Mouse (Mus musculus): ENCODE results near the gene Ahcyl2. TPM values are rescaled to one million over a fixed set of nuclear protein-coding genes. Genes with fewer than 3 reads are reported as not detected.
"Not testable (repeated sequence)": the region's sequence is repeated elsewhere in the genome, so short reads cannot be mapped to it uniquely, and the experiment has no call there.

Gene Ahcyl2
- polyA plus RNA-seq, 1 experiment from 2014 or later, result 14.9 TPM

DNA sequence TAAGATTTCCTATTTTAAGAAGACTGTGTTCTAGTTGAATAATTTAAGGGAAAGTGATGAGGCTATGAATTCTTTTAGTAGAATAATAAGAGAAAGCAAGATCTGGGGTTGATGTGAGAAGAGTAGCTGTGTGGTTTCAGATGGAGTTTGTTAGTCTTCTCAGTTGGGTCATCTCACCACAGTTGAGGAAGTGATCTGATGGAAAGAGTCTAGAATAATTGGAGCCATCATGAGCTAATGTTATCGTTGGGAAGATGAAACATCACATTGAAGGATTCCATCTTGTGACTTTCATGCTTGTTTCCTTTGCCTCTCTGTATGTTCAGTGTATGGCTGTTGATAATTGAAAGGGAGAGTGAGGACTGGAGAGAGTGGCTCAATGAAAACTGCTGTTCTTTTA, 35.2 kb downstream of the Ahcyl2 start:
- Histone ChIP-seq H3K4me3 (no peak overlapping the region), H3K9me3 (no peaks in the 10 kb centered on the region), H3K27ac (replicated peaks) (no peak overlapping the region), H3K4me1 (no peaks in the 10 kb centered on the region), H3K27me3 (replicated peaks; ENCODE audit: low read depth, poor library complexity, severe bottlenecking) (no peaks in the 10 kb centered on the region), H3K36me3 (replicated peaks) (no peaks in the 10 kb centered on the region)
- 83% methylated on average over 1 of the region's 1 CpGs for WGBS
- no peak for DNase-seq (ENCODE audit: low spot score)

DNA sequence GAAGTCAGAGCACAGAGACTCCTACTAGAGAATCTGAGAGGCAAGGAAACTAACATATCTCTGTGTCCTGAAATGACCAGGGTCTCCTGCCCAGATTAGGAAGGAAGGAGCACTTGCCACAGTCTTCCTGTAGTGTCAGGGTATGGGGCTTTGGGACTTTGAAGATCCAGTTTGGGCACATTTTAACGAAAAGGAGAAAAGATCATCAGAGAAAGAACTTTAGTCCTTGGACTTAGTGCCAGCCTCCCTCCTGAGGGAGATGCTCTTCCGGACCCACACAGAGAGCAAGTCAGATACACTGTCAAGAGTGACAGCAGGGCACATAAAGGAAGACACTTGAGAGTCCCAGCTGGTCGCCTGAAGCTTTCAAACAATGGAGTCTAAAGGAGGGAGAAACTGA, 36.2 kb downstream of the Ahcyl2 start:
- 61% methylated on average over 3 of the region's 3 CpGs for WGBS
- no peak overlapping the region for H3K4me3 ChIP-seq
- H3K27me3 ChIP-seq (replicated peaks; ENCODE audit: low read depth, poor library complexity, severe bottlenecking), result no peaks in the 10 kb centered on the region
- DNase-seq (ENCODE audit: low spot score), result no peak
- no peak overlapping the region for H3K27ac ChIP-seq (replicated peaks)
- no peaks in the 10 kb centered on the region for H3K4me1 ChIP-seq
- no peaks in the 10 kb centered on the region for H3K36me3 ChIP-seq (replicated peaks)
- H3K9me3 ChIP-seq, result no peaks in the 10 kb centered on the region

DNA sequence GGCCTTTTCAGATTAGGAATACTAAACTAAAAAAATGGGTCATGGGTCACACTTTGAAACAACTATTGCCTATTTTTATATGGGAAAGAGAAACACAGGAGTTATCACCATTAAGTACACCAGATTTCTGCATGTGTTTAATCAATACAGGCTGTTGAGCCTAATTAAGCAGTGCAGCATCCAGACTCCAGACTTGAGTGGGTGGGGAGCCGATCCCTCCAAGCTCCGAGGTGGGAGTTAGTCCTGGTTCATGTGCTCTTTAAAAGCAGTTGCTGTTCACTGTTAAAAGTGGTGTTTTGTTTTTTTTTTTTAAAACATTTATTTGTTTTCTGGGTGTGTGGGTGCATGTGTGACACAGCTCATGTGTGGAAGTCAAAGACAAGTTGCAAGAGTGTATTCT, 37.6 kb downstream of the Ahcyl2 start:
- DNase-seq (ENCODE audit: low spot score), result no peak
- no peak overlapping the region for H3K27ac ChIP-seq (replicated peaks)
- no peaks in the 10 kb centered on the region for H3K27me3 ChIP-seq (replicated peaks; ENCODE audit: low read depth, poor library complexity, severe bottlenecking)
- H3K9me3 ChIP-seq, result no peaks in the 10 kb centered on the region
- WGBS, result 68% methylated on average over 2 of the region's 2 CpGs
- no peaks in the 10 kb centered on the region for H3K4me1 ChIP-seq
- no peak overlapping the region for H3K4me3 ChIP-seq
- H3K36me3 ChIP-seq (replicated peaks), result no peaks in the 10 kb centered on the region

DNA sequence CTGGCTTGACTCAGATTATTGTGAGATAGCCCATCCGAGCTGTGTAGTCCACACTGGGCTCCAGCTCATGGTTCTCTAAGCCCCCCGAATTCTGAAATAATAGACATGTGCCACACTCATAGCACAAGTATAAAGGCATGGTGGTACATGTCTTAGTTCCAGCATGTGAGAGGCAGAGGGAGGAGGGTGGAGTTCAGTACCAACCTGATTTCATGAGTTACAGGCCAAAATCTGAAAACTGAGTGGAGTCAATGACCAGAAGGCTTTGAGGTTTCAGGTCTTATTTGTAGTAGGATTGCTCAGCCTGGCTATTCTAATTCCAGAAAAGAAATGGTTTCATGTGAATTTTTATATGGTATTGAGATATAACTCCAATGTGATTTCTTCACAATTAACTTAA, 44.3 kb downstream of the Ahcyl2 start:
- H3K27me3 ChIP-seq (replicated peaks; ENCODE audit: low read depth, poor library complexity, severe bottlenecking), result no peaks in the 10 kb centered on the region
- H3K36me3 ChIP-seq (replicated peaks), result no peaks in the 10 kb centered on the region
- H3K9me3 ChIP-seq, result no peaks in the 10 kb centered on the region
- peaks cover 17% of the 10 kb centered on the region for H3K4me1 ChIP-seq
- no peak overlapping the region for H3K4me3 ChIP-seq
- no peak overlapping the region for H3K27ac ChIP-seq (replicated peaks)
- DNase-seq (ENCODE audit: low spot score), result no peak
- WGBS, result 90% methylated on average over 2 of the region's 2 CpGs

DNA sequence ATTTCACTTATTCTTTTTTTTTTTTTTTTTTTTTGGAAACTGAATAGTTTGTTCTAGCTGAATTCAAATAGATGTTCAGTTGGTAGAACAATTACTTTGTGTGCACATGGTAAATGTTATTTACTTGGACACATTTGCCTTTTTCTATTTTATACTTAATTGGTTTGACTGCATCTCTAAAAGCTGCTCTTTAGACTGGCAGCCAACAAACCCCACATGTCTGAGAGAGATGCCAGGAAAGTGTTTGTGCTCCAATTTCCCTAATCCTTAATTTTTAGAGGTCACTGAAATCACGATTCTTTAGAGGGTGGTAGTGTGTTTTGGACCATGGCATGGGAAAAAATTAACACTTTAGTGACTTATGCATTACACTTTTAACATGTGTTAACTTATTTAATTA, 44.8 kb downstream of the Ahcyl2 start:
- peaks cover 17% of the 10 kb centered on the region for H3K4me1 ChIP-seq
- 58% methylated on average over 1 of the region's 1 CpGs for WGBS

DNA sequence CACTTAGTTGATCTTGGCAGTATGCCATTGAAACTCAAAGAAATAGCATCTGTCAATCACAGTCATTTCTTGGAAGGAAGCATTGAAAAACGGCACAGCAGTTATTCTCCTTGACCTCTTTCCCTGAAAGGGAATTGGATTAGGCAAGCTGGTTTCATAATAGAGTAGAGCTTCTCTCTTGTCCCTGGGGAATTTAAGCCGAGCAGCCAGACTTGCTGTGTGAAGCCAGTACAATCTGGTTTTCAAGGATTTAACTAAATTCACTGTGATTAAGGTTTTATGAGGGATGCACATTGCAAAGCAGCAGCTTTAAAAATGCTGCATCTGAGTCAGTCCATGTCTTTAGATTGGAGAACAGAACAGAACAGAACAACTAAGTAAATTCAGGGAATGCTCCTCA, 46.8 kb downstream of the Ahcyl2 start:
- DNase-seq (ENCODE audit: low spot score), result no peak
- no peaks in the 10 kb centered on the region for H3K27me3 ChIP-seq (replicated peaks; ENCODE audit: low read depth, poor library complexity, severe bottlenecking)
- no peaks in the 10 kb centered on the region for H3K36me3 ChIP-seq (replicated peaks)
- H3K9me3 ChIP-seq, result no peaks in the 10 kb centered on the region
- no peak overlapping the region for H3K4me3 ChIP-seq
- peaks cover 17% of the 10 kb centered on the region for H3K4me1 ChIP-seq
- 20% methylated on average over 2 of the region's 2 CpGs for WGBS
- no peak overlapping the region for H3K27ac ChIP-seq (replicated peaks)

More for the DNA sequence above, 44.8 kb downstream of the Ahcyl2 start:
- Histone ChIP-seq H3K36me3 (replicated peaks) (no peaks in the 10 kb centered on the region), H3K9me3 (no peaks in the 10 kb centered on the region), H3K4me3 (no peak overlapping the region), H3K27ac (replicated peaks) (no peak overlapping the region), H3K27me3 (replicated peaks; ENCODE audit: low read depth, poor library complexity, severe bottlenecking) (no peaks in the 10 kb centered on the region)
- DNase-seq (ENCODE audit: low spot score), result no peak

DNA sequence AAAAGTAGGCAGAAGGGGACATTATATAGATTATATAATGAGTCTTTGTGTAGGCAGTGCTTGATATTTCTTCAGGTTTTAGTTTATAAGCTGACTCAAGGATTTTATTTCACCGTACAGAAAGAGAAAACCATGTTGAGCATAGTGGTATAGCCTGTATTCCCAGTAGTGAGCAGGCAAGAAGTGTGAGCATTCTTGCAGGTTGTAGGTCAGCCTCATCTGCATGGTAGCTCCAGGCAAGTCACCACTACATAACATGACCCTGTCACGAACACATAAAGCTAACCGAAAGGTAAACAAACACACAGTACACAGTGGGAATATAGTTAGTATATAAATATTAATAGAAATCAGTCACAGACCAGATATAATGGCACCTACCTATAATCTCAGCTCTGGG, 47.2 kb downstream of the Ahcyl2 start:
- 72% methylated on average over 3 of the region's 3 CpGs for WGBS
- no peaks in the 10 kb centered on the region for H3K9me3 ChIP-seq
- no peaks in the 10 kb centered on the region for H3K36me3 ChIP-seq (replicated peaks)
- peaks cover 17% of the 10 kb centered on the region for H3K4me1 ChIP-seq
- H3K27me3 ChIP-seq (replicated peaks; ENCODE audit: low read depth, poor library complexity, severe bottlenecking), result no peaks in the 10 kb centered on the region
- DNase-seq (ENCODE audit: low spot score), result no peak
- no peak overlapping the region for H3K27ac ChIP-seq (replicated peaks)
- H3K4me3 ChIP-seq, result no peak overlapping the region

DNA sequence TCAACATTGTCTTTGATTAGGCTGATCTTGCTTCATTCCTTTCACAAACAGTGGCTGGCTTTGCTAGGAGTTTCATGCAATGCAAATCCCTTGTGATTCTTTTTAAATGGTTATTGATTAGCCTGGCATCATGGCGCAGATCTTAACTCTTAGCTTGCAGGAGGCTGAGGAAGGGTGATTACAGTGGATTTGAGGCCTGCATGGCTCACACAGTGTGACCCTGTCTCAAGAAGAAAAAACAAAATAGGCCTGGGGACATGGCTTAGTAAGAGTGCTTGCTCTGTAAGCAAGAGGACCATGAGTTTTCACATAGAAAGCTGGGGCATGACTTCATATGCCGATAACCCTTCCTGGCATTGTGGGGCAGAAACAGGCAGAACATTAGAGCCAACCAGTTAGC, 47.8 kb downstream of the Ahcyl2 start:
- 0 out of 2 replicates have a peak, but pooled peaks cover 3% of the 10 kb centered on the region for H3K36me3 ChIP-seq (replicated peaks)
- H3K27me3 ChIP-seq (replicated peaks; ENCODE audit: low read depth, poor library complexity, severe bottlenecking), result no peaks in the 10 kb centered on the region
- 93% methylated on average over 2 of the region's 2 CpGs for WGBS
- H3K4me3 ChIP-seq, result no peak overlapping the region
- peaks cover 17% of the 10 kb centered on the region for H3K4me1 ChIP-seq
- no peak for DNase-seq (ENCODE audit: low spot score)
- H3K9me3 ChIP-seq, result no peaks in the 10 kb centered on the region
- no peak overlapping the region for H3K27ac ChIP-seq (replicated peaks)

DNA sequence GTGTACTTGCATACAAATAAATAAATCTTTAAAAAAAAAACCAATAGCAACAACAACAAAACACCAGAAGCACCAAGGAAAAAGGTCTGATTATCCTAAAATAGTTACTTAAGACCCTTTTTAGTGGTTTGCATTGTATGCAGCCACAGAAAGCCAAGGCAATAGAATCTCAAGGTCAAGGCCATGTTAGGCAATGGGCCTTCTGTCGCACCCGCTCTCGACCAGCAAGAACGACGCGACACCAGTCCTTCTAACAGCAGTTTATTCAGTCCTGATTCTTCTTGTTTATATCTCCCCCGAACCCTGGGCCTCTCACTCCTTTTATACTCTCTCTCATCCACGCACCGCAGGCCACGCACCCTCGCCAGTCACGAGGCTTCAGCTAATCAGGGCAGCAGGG, 48.6 kb downstream of the Ahcyl2 start:
- H3K27ac ChIP-seq (replicated peaks); H3K9me3 ChIP-seq; H3K27me3 ChIP-seq (replicated peaks; ENCODE audit: low read depth, poor library complexity, severe bottlenecking); DNase-seq (ENCODE audit: low spot score); H3K4me3 ChIP-seq; H3K36me3 ChIP-seq (replicated peaks): not testable (repeated sequence)
- peaks cover 17% of the 10 kb centered on the region for H3K4me1 ChIP-seq
- 92% methylated on average over 12 of the region's 12 CpGs for WGBS

DNA sequence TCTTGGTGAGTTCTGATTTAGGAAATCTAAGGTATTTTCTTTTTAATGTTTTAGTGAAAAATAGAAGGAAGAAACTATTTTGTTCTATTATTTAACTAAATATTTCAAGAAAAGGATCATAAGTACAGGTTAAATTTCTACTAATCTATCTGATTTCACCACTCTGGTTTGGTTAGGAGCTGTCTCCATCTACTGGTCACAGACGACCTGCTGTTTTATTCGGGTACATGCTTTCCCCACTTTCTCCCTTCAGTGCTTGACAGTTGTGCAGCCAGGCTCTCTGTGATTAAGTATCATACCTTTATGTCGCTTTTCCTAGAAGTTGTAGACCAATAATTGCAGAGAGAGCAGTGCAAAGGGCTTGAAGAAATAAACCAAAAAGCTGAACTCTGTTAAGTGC, 51.5 kb downstream of the Ahcyl2 start:
- Histone ChIP-seq H3K9me3 (no peaks in the 10 kb centered on the region), H3K36me3 (replicated peaks) (0 out of 2 replicates have a peak, but pooled peaks cover 6% of the 10 kb centered on the region), H3K4me1 (peaks cover 14% of the 10 kb centered on the region), H3K4me3 (no peak overlapping the region), H3K27ac (replicated peaks) (no peak overlapping the region), H3K27me3 (replicated peaks; ENCODE audit: low read depth, poor library complexity, severe bottlenecking) (no peaks in the 10 kb centered on the region)
- WGBS, result 37% methylated on average over 3 of the region's 3 CpGs
- DNase-seq (ENCODE audit: low spot score), result no peak

DNA sequence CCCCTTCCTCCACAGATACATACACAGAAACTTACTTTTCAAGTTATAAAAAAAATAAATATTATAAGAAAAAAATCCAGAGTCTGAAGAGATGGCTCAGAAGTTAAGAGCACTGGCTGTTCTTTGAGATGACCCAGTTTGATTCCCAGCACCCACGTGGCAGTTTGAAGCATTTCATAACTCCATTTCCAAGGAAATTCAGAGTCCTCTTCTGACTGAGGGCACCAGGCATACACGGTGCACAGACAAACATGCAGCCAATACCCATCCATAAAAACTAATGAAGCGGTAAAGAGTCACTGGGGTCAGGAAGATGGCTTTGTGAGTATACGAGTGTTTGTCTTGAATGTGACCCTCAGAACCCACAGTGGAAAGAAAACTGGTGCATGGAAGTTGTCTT, 52.5 kb downstream of the Ahcyl2 start:
- Histone ChIP-seq H3K27ac (replicated peaks) (no peak overlapping the region), H3K36me3 (replicated peaks) (0 out of 2 replicates have a peak, but pooled peaks cover 6% of the 10 kb centered on the region), H3K4me3 (no peak overlapping the region), H3K4me1 (0 out of 2 replicates have a peak, but pooled peaks cover 5% of the 10 kb centered on the region), H3K27me3 (replicated peaks; ENCODE audit: low read depth, poor library complexity, severe bottlenecking) (no peaks in the 10 kb centered on the region), H3K9me3 (no peaks in the 10 kb centered on the region)
- WGBS, result 79% methylated on average over 4 of the region's 4 CpGs
- DNase-seq (ENCODE audit: low spot score), result no peak

DNA sequence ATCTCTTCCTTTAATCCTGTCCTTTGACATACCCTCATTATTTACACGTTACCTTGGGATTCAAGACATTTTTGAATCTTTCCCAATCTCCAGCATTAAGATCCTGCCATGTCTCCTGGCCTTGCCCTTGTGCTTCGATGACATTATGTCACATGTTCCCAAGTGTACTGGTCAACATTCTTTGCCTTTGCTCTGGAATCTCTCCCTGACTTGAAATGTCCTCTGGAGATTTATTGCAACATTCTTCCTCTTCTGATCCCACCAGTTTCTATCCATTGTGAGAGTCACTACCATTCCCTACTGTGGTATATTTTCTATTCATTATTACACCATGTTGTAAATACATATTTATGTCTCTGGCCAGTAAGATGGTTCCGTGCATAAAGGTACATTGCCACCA, 53.1 kb downstream of the Ahcyl2 start:
- DNase-seq (ENCODE audit: low spot score), result no peak
- no peaks in the 10 kb centered on the region for H3K4me1 ChIP-seq
- no peak overlapping the region for H3K27ac ChIP-seq (replicated peaks)
- H3K27me3 ChIP-seq (replicated peaks; ENCODE audit: low read depth, poor library complexity, severe bottlenecking), result no peaks in the 10 kb centered on the region
- H3K4me3 ChIP-seq, result no peak overlapping the region
- no peaks in the 10 kb centered on the region for H3K9me3 ChIP-seq
- H3K36me3 ChIP-seq (replicated peaks), result 0 out of 2 replicates have a peak, but pooled peaks cover 6% of the 10 kb centered on the region
- 86% methylated on average over 3 of the region's 3 CpGs for WGBS

DNA sequence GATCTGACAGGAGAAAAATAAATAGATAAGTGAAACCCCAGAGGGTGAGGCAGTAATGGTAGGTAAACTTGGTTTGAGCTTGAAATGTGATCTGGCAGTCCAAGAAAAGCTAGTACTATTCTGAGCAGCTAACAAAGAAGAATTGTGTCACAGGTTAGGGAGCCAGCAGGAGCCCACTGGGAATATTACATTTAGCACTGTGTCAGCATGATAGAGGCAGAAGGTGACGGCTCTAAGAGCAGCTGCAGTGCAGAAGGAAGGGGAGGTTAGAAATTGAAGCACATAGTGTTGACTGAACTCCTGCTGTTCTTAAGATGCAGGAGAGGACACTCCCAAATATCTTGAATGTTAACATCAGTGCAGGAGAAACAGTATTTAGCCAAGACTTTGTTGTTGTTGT, 54.0 kb downstream of the Ahcyl2 start:
- H3K27ac ChIP-seq (replicated peaks), result no peak overlapping the region
- no peak overlapping the region for H3K4me3 ChIP-seq
- DNase-seq (ENCODE audit: low spot score), result no peak
- 51% methylated on average over 1 of the region's 1 CpGs for WGBS
- 0 out of 2 replicates have a peak, but pooled peaks cover 6% of the 10 kb centered on the region for H3K36me3 ChIP-seq (replicated peaks)
- H3K27me3 ChIP-seq (replicated peaks; ENCODE audit: low read depth, poor library complexity, severe bottlenecking), result no peaks in the 10 kb centered on the region
- no peaks in the 10 kb centered on the region for H3K4me1 ChIP-seq
- H3K9me3 ChIP-seq, result no peaks in the 10 kb centered on the region

DNA sequence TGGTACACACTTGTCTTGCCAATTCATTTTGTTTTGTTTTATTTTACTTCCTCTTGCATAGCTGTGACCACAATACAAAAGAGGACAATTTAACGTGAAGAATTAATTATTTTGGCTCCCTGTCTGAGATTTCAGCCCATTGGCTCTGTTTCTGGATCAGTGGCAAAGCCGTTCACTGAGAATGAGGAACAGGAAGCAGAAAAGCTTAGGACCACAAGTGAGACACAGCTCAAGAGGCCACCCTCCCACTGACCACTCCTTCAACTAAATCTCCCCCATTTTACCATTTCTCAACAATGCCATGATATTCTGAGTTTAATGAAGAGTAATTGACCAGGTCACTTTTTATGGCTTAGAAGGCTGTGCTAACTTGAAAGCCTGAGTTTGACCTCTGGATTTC, 57.5 kb downstream of the Ahcyl2 start:
- Histone ChIP-seq H3K27me3 (replicated peaks; ENCODE audit: low read depth, poor library complexity, severe bottlenecking) (no peaks in the 10 kb centered on the region), H3K9me3 (no peaks in the 10 kb centered on the region), H3K4me1 (no peaks in the 10 kb centered on the region), H3K4me3 (no peak overlapping the region), H3K36me3 (replicated peaks) (0 out of 2 replicates have a peak, but pooled peaks cover 6% of the 10 kb centered on the region), H3K27ac (replicated peaks) (no peak overlapping the region)
- WGBS, result 76% methylated on average over 2 of the region's 2 CpGs
- no peak for DNase-seq (ENCODE audit: low spot score)

Data from embryonic facial prominence, embryonic 10.5 days (tissue).